ENCODE assay signal across 8 mouse cellular contexts in the genomic region with DNA sequence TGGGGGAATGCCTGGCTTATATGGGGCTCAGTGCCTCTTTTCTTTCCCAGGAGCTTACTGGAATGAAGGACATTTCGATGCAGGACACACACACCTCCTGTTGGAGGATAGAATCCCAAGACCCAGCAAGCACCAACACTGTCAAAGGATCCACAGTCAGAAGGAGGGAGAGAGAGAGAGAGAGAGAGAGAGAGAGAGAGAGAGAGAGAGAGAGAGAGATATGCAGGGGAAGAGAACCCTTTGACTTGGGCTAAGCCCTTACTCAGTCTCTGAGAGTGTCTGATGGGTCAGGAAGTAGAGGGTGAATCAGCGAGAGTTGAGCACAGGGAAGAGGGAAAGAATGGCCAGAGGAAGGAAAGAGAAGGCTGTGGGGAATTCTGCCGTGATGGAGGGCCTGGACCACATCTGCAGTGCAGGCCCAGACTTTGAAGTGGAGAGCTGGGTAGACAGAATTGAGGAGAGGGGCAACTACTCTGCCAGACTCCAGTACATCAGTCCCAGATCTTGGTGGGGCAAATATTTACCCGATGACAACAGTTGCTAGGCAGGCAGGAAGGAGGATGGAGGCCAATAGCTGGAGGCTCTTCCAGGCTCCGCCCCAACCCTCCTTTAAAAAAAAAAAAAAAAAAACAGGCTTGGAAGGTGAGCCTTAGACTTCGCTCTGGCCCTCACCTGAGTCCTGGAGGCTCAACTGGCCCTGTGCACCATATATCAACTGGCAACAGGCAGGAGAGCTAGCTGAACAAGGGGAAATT. TPM values are rescaled to one million over a fixed set of nuclear protein-coding genes. Genes with fewer than 3 reads are reported as not detected.
DNase-seq lines count a peak whose midpoint lies in the region; ATAC-seq and TF ChIP-seq lines count a peak whose summit lies in the region.
"Had no signal": no experiment of that assay in that cellular context is flagged by ENCODE, and none has a peak within 500 bp of the region (broad histone marks: within the 10 kb centered on the region; RNA-seq: fewer than 3 reads in every experiment).

No protein-coding gene starts in this region.

- no peak overlapping the region for H3K9ac ChIP-seq in stomach, embryonic 15.5 days
- H3K9ac ChIP-seq: liver, postnatal 0 days had no signal

- no peak overlapping the region for H3K4me2 ChIP-seq in stomach, embryonic 15.5 days

- H3K27me3 ChIP-seq in megakaryocyte, embryonic 14.5 days (replicated peaks) = peaks cover 23% of the 10 kb centered on the region
- no peaks in the 10 kb centered on the region for H3K27me3 ChIP-seq in embryonic facial prominence, embryonic 10.5 days (replicated peaks; ENCODE audit: low read depth, poor library complexity, severe bottlenecking)
- H3K27me3 ChIP-seq in limb, embryonic 10.5 days (ENCODE audit: low read depth, poor library complexity, severe bottlenecking) = peaks cover 6% of the 10 kb centered on the region; the same call in 1 of the 2 replicates
- H3K27me3 ChIP-seq in stomach, embryonic 15.5 days (replicated peaks) = no peaks in the 10 kb centered on the region
- no peaks in the 10 kb centered on the region for H3K27me3 ChIP-seq in thymus, adult 2 months (ENCODE audit: control insufficient read depth, insufficient read depth, low read length)

- peaks cover 97% of the 10 kb centered on the region for H3K4me1 ChIP-seq in megakaryocyte, embryonic 14.5 days
- H3K4me1 ChIP-seq in embryonic facial prominence, embryonic 10.5 days = peaks cover 53% of the 10 kb centered on the region
- H3K4me1 ChIP-seq in limb, embryonic 10.5 days = peaks cover 51% of the 10 kb centered on the region
- peaks cover 43% of the 10 kb centered on the region for H3K4me1 ChIP-seq in stomach, embryonic 15.5 days
- peaks cover 66% of the 10 kb centered on the region for H3K4me1 ChIP-seq in thymus, adult 2 months (replicated peaks; ENCODE audit: control insufficient read depth, insufficient read depth, low read length)

- TF ChIP-seq POLR2A in thymus, adult 2 months (IDR thresholded peaks at IDR 0.05; ENCODE audit: control insufficient read depth, extremely low read depth, insufficient read depth, low read length, poor library complexity) = no peak

- 37% methylated on average over 6 of the region's 6 CpGs for WGBS in embryonic facial prominence, embryonic 10.5 days
- WGBS in limb, embryonic 10.5 days = 52% methylated on average over 6 of the region's 6 CpGs
- WGBS in stomach, embryonic 15.5 days = 38% methylated on average over 6 of the region's 6 CpGs
- 60% methylated on average over 6 of the region's 6 CpGs for WGBS in thymus, adult 2 months

- no peaks in the 10 kb centered on the region for H3K9me3 ChIP-seq in megakaryocyte, embryonic 14.5 days
- no peaks in the 10 kb centered on the region for H3K9me3 ChIP-seq in embryonic facial prominence, embryonic 10.5 days
- H3K9me3 ChIP-seq in limb, embryonic 10.5 days (replicated peaks) = no peaks in the 10 kb centered on the region
- H3K9me3 ChIP-seq in stomach, embryonic 15.5 days = no peaks in the 10 kb centered on the region

- TF ChIP-seq CTCF in thymus, adult 2 months (IDR thresholded peaks at IDR 0.05; ENCODE audit: borderline replicate concordance, control insufficient read depth, extremely low read depth, insufficient read depth, low read length, poor library complexity) = no peak

- H3K36me3 ChIP-seq in megakaryocyte, embryonic 14.5 days (replicated peaks; ENCODE audit: low read length) = peaks cover 5% of the 10 kb centered on the region
- H3K36me3 ChIP-seq in embryonic facial prominence, embryonic 10.5 days (replicated peaks) = no peaks in the 10 kb centered on the region
- no peaks in the 10 kb centered on the region for H3K36me3 ChIP-seq in limb, embryonic 10.5 days
- no peaks in the 10 kb centered on the region for H3K36me3 ChIP-seq in stomach, embryonic 15.5 days
- no peaks in the 10 kb centered on the region for H3K36me3 ChIP-seq in thymus, adult 2 months (ENCODE audit: control insufficient read depth, insufficient read depth, low read length)

- ATAC-seq in megakaryocyte, adult 5-6 weeks (ENCODE audit: poor library complexity, severe bottlenecking) = no peak
- no peak for ATAC-seq in stomach, embryonic 15.5 days (ENCODE audit: insufficient read depth, low FRiP score, low read depth)
- ATAC-seq: liver, postnatal 0 days had no signal

- DNase-seq in embryonic facial prominence, embryonic 10.5 days (ENCODE audit: low spot score) = peak; percentile 52
- no peak for DNase-seq in limb, embryonic 10.5 days (ENCODE audit: low spot score)
- no peak for DNase-seq in left cerebral cortex, adult 8-10 months (ENCODE audit: low spot score in 2 of 2)
- no peak for DNase-seq in thymus, adult 2 months
- DNase-seq: liver, postnatal 0 days had no signal

- peak overlapping the region; percentile 93 for H3K27ac ChIP-seq in embryonic facial prominence, embryonic 10.5 days (replicated peaks)
- peak overlapping the region; percentile 71 for H3K27ac ChIP-seq in limb, embryonic 10.5 days
- H3K27ac ChIP-seq in stomach, embryonic 15.5 days = peak overlapping the region; percentile 57
- no peak overlapping the region; the same call in 1 of the 2 replicates for H3K27ac ChIP-seq in thymus, adult 2 months (ENCODE audit: control insufficient read depth, insufficient read depth, low read length)

- H3K4me3 ChIP-seq in megakaryocyte, embryonic 14.5 days (replicated peaks) = peak overlapping the region; percentile 81
- peak overlapping the region; percentile 20; the same call in 1 of the 2 replicates for H3K4me3 ChIP-seq in embryonic facial prominence, embryonic 10.5 days
- H3K4me3 ChIP-seq in limb, embryonic 10.5 days = peak overlapping the region; percentile 4; the same call in 1 of the 2 replicates
- H3K4me3 ChIP-seq in stomach, embryonic 15.5 days (replicated peaks) = no peak overlapping the region
- H3K4me3 ChIP-seq in thymus, adult 2 months (ENCODE audit: control insufficient read depth, insufficient read depth, low read length) = no peak overlapping the region

RNA-seq across cellular contexts. Expression of a gene that starts 2.6 kb away (rescaled TPM):
- polyA plus RNA-seq in megakaryocyte, embryonic 14.5 days (2012; ENCODE audit: insufficient read depth, low replicate concordance) = 607 and 1,158 TPM in 2 replicates
- 1.5 and 1.9 TPM in 2 replicates for total RNA-seq in megakaryocyte, adult 5-6 weeks (2015)
- 2.5 and 4.5 TPM in 2 replicates for total RNA-seq in megakaryocyte, adult 5-6 weeks (2017)
- 15.2 and 17.9 TPM in 2 replicates for polyA plus RNA-seq in embryonic facial prominence, embryonic 10.5 days (2016; fragmentation: Nextera tagmentation; extraction: Ambion mirVana)
- polyA plus RNA-seq in limb, embryonic 10.5 days (2016; fragmentation: Nextera tagmentation; extraction: Ambion mirVana) = 9.2 and 14.5 TPM in 2 replicates
- polyA plus RNA-seq in stomach, embryonic 15.5 days (2015; fragmentation: Nextera tagmentation; extraction: Ambion mirVana) = 179 and 214 TPM in 2 replicates
- 10 to 100 TPM; 50.1 to 67.5 (median 60.3) TPM for total RNA-seq in left cerebral cortex, adult 8-10 months (2022)
- 59.3 and 61.1 TPM in 2 replicates for polyA plus RNA-seq in thymus, adult 2 months (2012; rRNA removed)

RNA-seq across cellular contexts. Expression of a gene that starts 19.9 kb away (rescaled TPM):
- polyA plus RNA-seq in megakaryocyte, embryonic 14.5 days (2012; ENCODE audit: insufficient read depth, low replicate concordance) = 0.83 and 1.6 TPM in 2 replicates
- total RNA-seq in megakaryocyte, adult 5-6 weeks (2015) = 0.04 and 0.05 TPM in 2 replicates
- 0.04 and 0.18 TPM in 2 replicates for total RNA-seq in megakaryocyte, adult 5-6 weeks (2017)
- polyA plus RNA-seq in embryonic facial prominence, embryonic 10.5 days (2016; fragmentation: Nextera tagmentation; extraction: Ambion mirVana) = 33.6 and 37.4 TPM in 2 replicates
- polyA plus RNA-seq in limb, embryonic 10.5 days (2016; fragmentation: Nextera tagmentation; extraction: Ambion mirVana) = 28.9 and 34.8 TPM in 2 replicates
- 11.9 and 12.1 TPM in 2 replicates for polyA plus RNA-seq in stomach, embryonic 15.5 days (2015; fragmentation: Nextera tagmentation; extraction: Ambion mirVana)
- total RNA-seq in left cerebral cortex, adult 8-10 months (2022) = 1 to 10 TPM; 2.3 to 3.1 (median 2.6) TPM
- 22.0 and 24.2 TPM in 2 replicates for polyA plus RNA-seq in thymus, adult 2 months (2012; rRNA removed)

RNA-seq across cellular contexts. Expression of a gene that starts 35.8 kb away (rescaled TPM):
- 0.51 TPM in 1 of 2 replicates, not detected in the other for polyA plus RNA-seq in megakaryocyte, embryonic 14.5 days (2012; ENCODE audit: insufficient read depth, low replicate concordance)
- total RNA-seq in megakaryocyte, adult 5-6 weeks (2015) = not detected in 2 replicates
- total RNA-seq in megakaryocyte, adult 5-6 weeks (2017) = not detected in 2 replicates
- polyA plus RNA-seq in embryonic facial prominence, embryonic 10.5 days (2016; fragmentation: Nextera tagmentation; extraction: Ambion mirVana) = 4.9 and 5.8 TPM in 2 replicates
- 1.7 and 3.7 TPM in 2 replicates for polyA plus RNA-seq in limb, embryonic 10.5 days (2016; fragmentation: Nextera tagmentation; extraction: Ambion mirVana)
- 86.9 and 90.6 TPM in 2 replicates for polyA plus RNA-seq in stomach, embryonic 15.5 days (2015; fragmentation: Nextera tagmentation; extraction: Ambion mirVana)
- not detected for total RNA-seq in left cerebral cortex, adult 8-10 months (2022)
- polyA plus RNA-seq in thymus, adult 2 months (2012; rRNA removed) = 6.3 and 9.3 TPM in 2 replicates

RNA-seq across cellular contexts. Expression of a gene that starts 40.6 kb away (rescaled TPM):
- 18.1 and 152 TPM in 2 replicates for polyA plus RNA-seq in megakaryocyte, embryonic 14.5 days (2012; ENCODE audit: insufficient read depth, low replicate concordance)
- total RNA-seq in megakaryocyte, adult 5-6 weeks (2015) = 31.3 TPM in 2 replicates
- total RNA-seq in megakaryocyte, adult 5-6 weeks (2017) = 57.8 and 73.4 TPM in 2 replicates
- 158 and 161 TPM in 2 replicates for polyA plus RNA-seq in embryonic facial prominence, embryonic 10.5 days (2016; fragmentation: Nextera tagmentation; extraction: Ambion mirVana)
- polyA plus RNA-seq in limb, embryonic 10.5 days (2016; fragmentation: Nextera tagmentation; extraction: Ambion mirVana) = 151 and 159 TPM in 2 replicates
- 193 and 198 TPM in 2 replicates for polyA plus RNA-seq in stomach, embryonic 15.5 days (2015; fragmentation: Nextera tagmentation; extraction: Ambion mirVana)
- 100 to 1,000 TPM; 102 to 133 (median 110) TPM for total RNA-seq in left cerebral cortex, adult 8-10 months (2022)
- polyA plus RNA-seq in thymus, adult 2 months (2012; rRNA removed) = 128 and 141 TPM in 2 replicates

RNA-seq across cellular contexts. Expression of a gene that starts 41.2 kb away (rescaled TPM):
- polyA plus RNA-seq in megakaryocyte, embryonic 14.5 days (2012; ENCODE audit: insufficient read depth, low replicate concordance) = 26.1 and 51.5 TPM in 2 replicates
- total RNA-seq in megakaryocyte, adult 5-6 weeks (2015) = 10.5 and 14.5 TPM in 2 replicates
- 15.9 and 16.4 TPM in 2 replicates for total RNA-seq in megakaryocyte, adult 5-6 weeks (2017)
- 68.6 and 77.9 TPM in 2 replicates for polyA plus RNA-seq in embryonic facial prominence, embryonic 10.5 days (2016; fragmentation: Nextera tagmentation; extraction: Ambion mirVana)
- 78.8 and 79.5 TPM in 2 replicates for polyA plus RNA-seq in limb, embryonic 10.5 days (2016; fragmentation: Nextera tagmentation; extraction: Ambion mirVana)
- polyA plus RNA-seq in stomach, embryonic 15.5 days (2015; fragmentation: Nextera tagmentation; extraction: Ambion mirVana) = 40.2 and 40.9 TPM in 2 replicates
- 100 to 1,000 TPM; 121 to 142 (median 129) TPM for total RNA-seq in left cerebral cortex, adult 8-10 months (2022)
- 80.5 and 82.1 TPM in 2 replicates for polyA plus RNA-seq in thymus, adult 2 months (2012; rRNA removed)

Comparison
In these comparisons a context has a peak if more than half of its experiments do, and no peak if none do; other contexts are left out.
1. H3K4me3 ChIP-seq: peak in megakaryocyte, embryonic 14.5 days (single experiment), embryonic facial prominence, embryonic 10.5 days (single experiment) and limb, embryonic 10.5 days (single experiment); none in stomach, embryonic 15.5 days (single experiment) and thymus, adult 2 months (single experiment).